Mouse (Mus musculus): ENCODE measurements around the gene Ntrk2.
"Not testable (repeated sequence)": the region's sequence is repeated elsewhere in the genome, so short reads cannot be mapped to it uniquely, and the experiment has no call there.

Gene Ntrk2

GRCm38 (mm10) chr13:59040156-59040915 lies 234.0 kb downstream of the Ntrk2 start:
- peak; percentile 22 for DNase-seq (ENCODE audit: low spot score)

GRCm38 (mm10) chr13:59041013-59041764 lies 234.8 kb downstream of the Ntrk2 start:
- DNase-seq (ENCODE audit: low spot score) = peak; percentile 88

GRCm38 (mm10) chr13:59052188-59052587 lies 245.8 kb downstream of the Ntrk2 start:
- DNase-seq (ENCODE audit: low spot score) = no peak

- DNase-seq (ENCODE audit: low spot score) = not testable (repeated sequence)
Measured at GRCm38 (mm10) chr13:59054331-59054730, 248.0 kb downstream of the Ntrk2 start.

- DNase-seq (ENCODE audit: low spot score) = no peak
Measured at GRCm38 (mm10) chr13:59056859-59057258, 250.5 kb downstream of the Ntrk2 start.

- no peak for DNase-seq (ENCODE audit: low spot score)
Measured at GRCm38 (mm10) chr13:59057886-59058285, 251.5 kb downstream of the Ntrk2 start.

GRCm38 (mm10) chr13:59059118-59059517 lies 252.7 kb downstream of the Ntrk2 start:
- no peak for DNase-seq (ENCODE audit: low spot score)

GRCm38 (mm10) chr13:59065677-59066076 lies 259.3 kb downstream of the Ntrk2 start:
- no peak for DNase-seq (ENCODE audit: low spot score)

- DNase-seq (ENCODE audit: low spot score) = peak; percentile 85
Measured at GRCm38 (mm10) chr13:59073635-59074256, 267.4 kb downstream of the Ntrk2 start.

GRCm38 (mm10) chr13:59076489-59076888 lies 270.1 kb downstream of the Ntrk2 start:
- DNase-seq (ENCODE audit: low spot score) = no peak

- no peak for DNase-seq (ENCODE audit: low spot score)
Measured at GRCm38 (mm10) chr13:59079761-59080461, 273.5 kb downstream of the Ntrk2 start.

GRCm38 (mm10) chr13:59080468-59080867 lies 274.1 kb downstream of the Ntrk2 start:
- DNase-seq (ENCODE audit: low spot score) = no peak

- no peak for DNase-seq (ENCODE audit: low spot score)
Measured at GRCm38 (mm10) chr13:59089016-59089415, 282.6 kb downstream of the Ntrk2 start.

GRCm38 (mm10) chr13:59091138-59091971 lies 285.0 kb downstream of the Ntrk2 start:
- DNase-seq (ENCODE audit: low spot score) = peak; percentile 71

- no peak for DNase-seq (ENCODE audit: low spot score)
Measured at GRCm38 (mm10) chr13:59092045-59092857, 285.9 kb downstream of the Ntrk2 start.

GRCm38 (mm10) chr13:59092858-59093154 lies 286.4 kb downstream of the Ntrk2 start:
- peak; percentile 82 for DNase-seq (ENCODE audit: low spot score)

- DNase-seq (ENCODE audit: low spot score) = no peak
Measured at GRCm38 (mm10) chr13:59094722-59095121, 288.4 kb downstream of the Ntrk2 start.

GRCm38 (mm10) chr13:59095811-59096391 lies 289.5 kb downstream of the Ntrk2 start:
- DNase-seq (ENCODE audit: low spot score) = peak; percentile 17

- DNase-seq (ENCODE audit: low spot score) = no peak
Measured at GRCm38 (mm10) chr13:59100086-59100485, 293.7 kb downstream of the Ntrk2 start.

GRCm38 (mm10) chr13:59107791-59108190 lies 301.4 kb downstream of the Ntrk2 start:
- DNase-seq (ENCODE audit: low spot score) = not testable (repeated sequence)
